Mouse (Mus musculus): Measurements from ENCODE around the gene Pdzph1.

- TF ChIP-seq POLR2A (IDR thresholded peaks at IDR 0.05; ENCODE audit: borderline replicate concordance, low read depth, low read length) (no peak), CTCF (IDR thresholded peaks at IDR 0.05; ENCODE audit: low read depth, low read length) (no peak)
These were observed 68.4 kb downstream of the Pdzph1 start for GRCm38 (mm10) chr17:58922821-58923220.
